Mouse (Mus musculus): ENCODE results near the gene Ipo8. TPM values are rescaled to one million over a fixed set of nuclear protein-coding genes. Genes with fewer than 3 reads are reported as not detected.

The Ipo8 gene
- total RNA-seq (2021) = 10 to 100 TPM; 24.9 to 27.3 TPM
- long read RNA-seq, experiment 1, full-length matches to known transcripts = 4 of 6 reads
- long read RNA-seq, experiment 1, partial matches to known transcripts = 0 of 6 reads
- long read RNA-seq, experiment 1, other reads (novel, unspliced or antisense) = 2 of 6 reads
- long read RNA-seq, experiment 2, full-length matches to known transcripts = 7 of 8 reads
- long read RNA-seq, experiment 2, partial matches to known transcripts = 1 of 8 reads
- long read RNA-seq, experiment 2, other reads (novel, unspliced or antisense) = 0 of 8 reads

DNA sequence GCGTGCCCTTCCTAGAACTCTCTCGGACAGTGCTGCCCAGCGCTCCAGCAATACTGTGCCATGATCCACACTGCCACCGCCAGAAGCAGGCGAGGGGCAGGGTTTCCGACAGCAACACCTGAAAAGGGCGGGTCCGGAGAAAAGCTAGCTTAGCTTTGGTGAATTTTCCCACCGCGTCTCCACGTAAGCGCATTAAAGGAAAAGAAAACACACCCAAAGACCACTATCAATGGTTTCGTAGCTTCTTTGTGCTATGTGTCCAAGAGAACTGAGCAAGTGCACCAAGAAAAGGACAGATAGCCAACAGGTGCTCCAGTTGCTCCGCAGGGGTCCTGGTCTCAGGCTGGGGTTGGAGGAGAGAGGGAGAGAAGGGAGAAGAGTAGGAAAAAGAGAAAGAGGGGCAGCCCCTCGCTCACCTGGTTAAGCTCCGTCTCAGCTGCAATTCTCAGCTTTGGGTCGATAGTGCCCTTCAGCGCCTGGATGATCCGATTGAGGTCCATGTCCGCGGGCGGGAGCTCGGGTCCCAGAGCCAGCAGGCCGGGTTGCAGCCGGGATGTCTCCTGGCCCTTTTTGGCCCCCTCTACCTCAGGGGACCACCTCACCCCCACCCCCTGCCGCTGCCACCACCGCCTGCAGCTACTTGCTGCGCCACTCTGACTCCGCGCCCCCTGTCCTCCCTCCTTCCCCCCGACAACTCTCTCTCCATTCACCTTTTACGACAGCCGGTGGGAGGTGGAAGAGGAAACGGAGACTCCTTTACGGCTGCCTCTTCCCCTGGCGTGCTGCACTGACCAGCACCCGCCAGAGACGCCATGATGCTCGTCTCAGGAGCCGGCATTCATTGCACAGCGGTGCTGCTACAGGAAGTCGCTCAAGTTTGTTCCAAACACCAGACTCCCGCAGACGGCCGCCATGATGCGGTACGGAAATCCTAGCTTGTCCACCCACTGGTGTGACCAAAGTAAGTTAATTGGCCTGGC lies at the start of gene Ipo8:
Gene Ipo8, minus strand, starts transcription at position 720 of the 980 bp plus-strand sequence.
- DNase-seq = peak; percentile 91 to 97

- no peak for DNase-seq
Measured at GRCm38 (mm10) chr6:148873911-148874310, 42.6 kb upstream of the Ipo8 start.

DNA sequence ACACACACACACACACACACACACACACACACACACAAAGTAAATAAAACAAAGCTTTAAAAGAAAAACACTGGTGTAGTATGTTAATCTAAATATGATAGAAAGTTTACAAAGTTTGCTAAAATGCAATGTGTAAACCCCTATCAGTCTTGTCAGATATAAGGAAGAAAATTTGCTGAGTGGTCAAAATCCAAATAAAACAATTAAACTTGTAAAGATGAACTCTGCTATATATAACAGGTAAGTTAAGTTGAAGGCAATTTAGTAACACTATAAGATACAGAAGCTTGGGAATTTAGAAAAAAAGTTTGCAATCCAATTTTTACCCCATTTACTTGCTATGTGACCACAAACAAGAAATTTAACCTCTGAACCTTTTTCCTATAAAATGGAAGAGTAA lies 14.4 kb upstream of the Ipo8 start:
- no peak for DNase-seq

DNA sequence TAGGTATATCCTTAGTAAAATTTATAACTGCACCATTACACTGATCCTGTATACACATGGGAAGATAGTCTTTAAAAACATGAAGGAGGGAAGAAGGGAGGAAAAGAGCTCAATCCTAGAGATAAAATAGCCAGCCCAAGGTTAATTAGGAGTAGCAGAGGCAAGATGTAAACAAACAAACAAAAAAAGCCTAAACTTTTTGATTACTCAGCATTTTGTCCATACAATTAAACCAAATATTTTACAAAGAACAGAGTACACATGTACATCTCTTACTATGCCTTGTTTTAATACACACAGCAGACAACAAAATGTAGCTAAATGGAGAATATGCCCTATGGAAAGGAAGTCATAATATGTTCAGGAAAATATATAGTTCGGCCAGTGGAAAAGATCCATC lies 10.5 kb upstream of the Ipo8 start:
- DNase-seq = no peak

DNA sequence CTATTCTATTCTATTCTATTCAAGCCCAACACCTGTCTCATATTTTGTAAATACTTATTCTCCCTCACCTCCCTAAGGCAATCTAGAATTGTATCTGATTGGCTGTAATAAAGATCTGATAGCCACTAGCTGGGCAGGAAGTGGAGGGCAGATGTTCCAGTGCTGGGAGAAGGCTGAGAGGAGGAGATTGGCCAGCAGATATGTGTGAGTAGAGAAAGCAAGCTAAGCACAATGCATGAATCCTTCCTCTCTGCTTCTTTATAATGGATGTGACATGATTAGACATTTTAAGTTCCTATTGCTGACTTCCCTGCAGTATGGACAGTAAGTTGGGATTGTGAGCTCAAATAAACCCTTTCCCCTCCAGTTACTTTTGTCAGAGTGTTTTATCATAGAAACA lies 7.2 kb upstream of the Ipo8 start:
- no peak for DNase-seq

GRCm38 (mm10) chr6:148831728-148832121 lies 458 bp upstream of the Ipo8 start:
- no peak for DNase-seq

GRCm38 (mm10) chr6:148830355-148830747 lies 916 bp downstream of the Ipo8 start:
- DNase-seq = no peak

GRCm38 (mm10) chr6:148826119-148826518 lies 5.1 kb downstream of the Ipo8 start:
- DNase-seq = no peak

DNA sequence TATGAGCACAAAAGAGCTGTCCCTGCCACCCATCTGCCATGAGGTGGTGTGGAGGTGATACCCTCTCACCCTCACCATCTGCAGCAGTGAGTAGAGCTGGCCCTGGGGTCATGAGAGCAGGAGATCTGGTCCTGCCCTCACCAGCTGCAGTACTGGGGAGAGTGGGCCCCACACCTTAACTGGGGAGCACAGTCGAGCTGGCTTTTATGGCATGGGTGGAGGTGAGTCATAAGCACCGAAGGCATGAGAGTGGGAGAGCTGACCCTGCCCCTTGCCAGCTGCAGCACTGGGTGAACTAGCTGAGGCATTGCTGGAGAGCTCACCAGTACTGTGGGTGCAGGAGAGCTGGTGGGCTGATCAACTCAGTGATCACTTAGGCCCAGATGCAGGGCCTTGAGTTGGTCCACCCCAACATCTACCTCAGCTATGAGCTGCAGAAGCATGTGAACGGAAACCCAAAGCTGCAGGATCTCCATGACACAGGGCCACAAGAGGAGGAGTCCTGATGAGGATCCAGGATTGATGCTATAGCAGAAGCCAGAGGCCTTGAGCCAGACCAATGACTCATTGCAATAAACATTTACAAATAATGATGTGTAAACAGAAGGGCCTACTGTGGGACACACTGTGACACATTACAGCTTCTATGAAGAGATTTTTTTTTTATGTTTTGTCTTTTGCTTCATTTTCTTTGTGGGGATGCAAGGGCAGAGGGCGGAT lies 12.5 kb downstream of the Ipo8 start:
- no peak for DNase-seq

DNA sequence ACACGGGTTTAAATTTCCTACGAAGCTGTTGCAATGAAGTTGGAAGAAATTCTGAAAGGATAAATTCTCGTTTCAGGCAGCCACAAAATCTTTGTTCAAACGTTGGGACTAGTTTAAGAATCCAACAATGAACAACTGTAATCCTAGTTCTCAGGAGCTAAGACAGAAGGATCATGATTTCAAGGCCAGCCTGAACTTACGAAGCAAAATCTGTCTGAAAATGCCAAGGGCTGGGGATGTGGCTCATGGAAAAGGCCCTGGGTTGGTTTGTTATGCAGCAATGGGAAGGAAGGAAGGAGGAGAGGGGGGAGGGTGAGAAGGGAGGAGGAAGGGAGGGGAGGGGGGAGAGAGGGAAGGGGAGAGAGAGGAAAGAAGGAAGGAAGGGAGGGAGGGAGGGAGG lies 14.5 kb downstream of the Ipo8 start:
- DNase-seq = no peak

DNA sequence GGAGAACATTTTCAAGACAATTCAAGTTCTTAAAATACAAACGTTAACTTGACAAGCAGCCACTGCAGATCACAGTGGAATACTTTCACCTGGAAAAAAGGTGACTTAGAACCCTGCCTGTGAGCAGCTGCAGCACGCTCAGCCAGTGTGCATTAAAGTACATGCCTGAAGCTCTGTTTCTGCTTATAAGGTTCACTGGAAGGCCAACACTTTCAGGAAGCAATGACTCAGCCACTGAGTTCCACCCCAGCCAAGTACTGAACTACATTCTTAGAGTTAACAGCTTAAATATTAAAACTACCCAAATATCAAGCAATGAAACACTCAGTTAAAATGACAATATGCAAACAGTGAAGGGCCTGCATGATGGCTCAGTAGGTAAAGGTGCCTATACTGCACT lies 20.1 kb downstream of the Ipo8 start:
- DNase-seq = no peak

- DNase-seq = no peak
Measured at GRCm38 (mm10) chr6:148799773-148800172, 31.5 kb downstream of the Ipo8 start.

DNA sequence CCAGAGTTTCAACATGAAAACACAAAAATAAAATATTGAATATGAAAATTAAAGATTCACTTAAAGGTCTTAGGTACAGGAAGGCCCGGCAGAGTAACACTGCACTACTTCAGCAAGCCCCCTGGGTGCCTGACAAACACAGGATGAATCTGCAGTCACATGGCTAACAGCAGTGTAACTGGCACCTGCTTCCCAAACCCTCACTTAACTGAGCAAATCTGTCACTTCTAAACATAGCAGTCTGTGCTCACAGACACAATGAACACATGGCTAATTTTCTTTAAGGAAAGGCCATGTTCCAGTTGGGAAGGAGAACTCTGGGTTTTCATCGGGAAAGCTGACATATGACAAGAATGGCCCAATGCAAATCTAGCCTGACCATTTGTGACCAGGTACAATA lies 36.1 kb downstream of the Ipo8 start:
- DNase-seq = no peak

- no peak for DNase-seq
Measured at GRCm38 (mm10) chr6:148789010-148789673, 42.1 kb downstream of the Ipo8 start.

DNA sequence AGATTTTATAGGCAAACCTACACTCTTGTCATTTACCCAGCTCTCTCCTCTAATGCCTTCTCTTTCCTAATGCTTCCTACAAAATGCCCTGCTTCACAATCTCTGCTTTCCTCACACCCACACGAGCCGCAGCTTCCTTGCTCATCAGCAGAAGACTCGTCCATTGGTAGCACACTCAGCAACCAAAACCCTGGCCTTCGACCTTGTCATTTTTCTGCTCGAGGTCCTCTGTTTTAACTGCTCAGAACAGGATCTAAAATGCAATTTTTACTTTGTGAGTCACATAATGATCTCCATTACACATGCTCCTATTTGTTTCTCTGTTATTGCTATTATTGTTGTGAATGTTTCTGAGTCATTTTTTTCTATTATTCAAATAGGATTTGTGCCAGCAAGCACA lies 45.1 kb downstream of the Ipo8 start:
- no peak for DNase-seq

GRCm38 (mm10) chr6:148784418-148784817 lies 46.8 kb downstream of the Ipo8 start:
- DNase-seq = no peak

DNA sequence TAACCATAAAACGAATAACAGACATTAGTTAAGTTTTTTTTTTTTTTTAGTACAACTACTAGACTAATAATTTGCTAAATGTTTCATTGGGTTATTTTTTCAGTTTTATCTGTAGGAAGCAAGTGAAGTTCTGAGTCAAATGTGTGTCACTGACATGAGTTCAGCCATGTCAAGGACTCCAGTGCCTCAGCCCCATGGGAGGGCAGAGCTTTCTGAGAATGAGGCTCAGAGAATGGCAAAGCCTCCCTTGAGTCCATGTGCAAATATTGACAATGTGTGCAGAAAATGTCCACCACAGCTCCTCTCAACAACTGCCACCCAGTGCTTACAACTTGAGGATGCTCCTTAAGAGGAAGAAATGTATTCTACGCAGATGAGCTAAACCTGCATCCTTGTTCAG lies 55.0 kb downstream of the Ipo8 start:
- no peak for DNase-seq

GRCm38 (mm10) chr6:148771423-148771822 lies 59.8 kb downstream of the Ipo8 start:
- no peak for DNase-seq

DNA sequence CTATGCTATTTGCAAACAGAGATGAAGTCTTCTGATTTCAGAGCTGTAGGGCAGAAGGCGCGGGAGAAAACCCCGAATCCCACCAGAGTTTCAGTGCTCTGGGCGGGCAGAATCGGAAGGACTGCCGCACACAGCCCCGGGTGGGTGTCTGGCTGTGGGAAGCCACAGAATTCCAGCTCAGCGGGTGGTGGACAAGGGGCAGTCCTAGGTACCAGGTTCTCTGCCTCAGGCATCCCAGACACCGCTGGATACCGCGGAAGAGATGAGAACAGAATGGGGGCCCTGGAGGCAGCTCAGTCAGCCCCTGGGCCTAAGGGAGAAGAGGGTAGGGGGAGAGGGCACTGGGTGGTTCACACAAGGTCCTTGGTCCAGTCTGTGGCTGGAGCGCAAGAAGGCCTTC lies 62.8 kb downstream of the Ipo8 start:
- DNase-seq = no peak

GRCm38 (mm10) chr6:148767228-148767627 lies 64.0 kb downstream of the Ipo8 start:
- DNase-seq = no peak

DNA sequence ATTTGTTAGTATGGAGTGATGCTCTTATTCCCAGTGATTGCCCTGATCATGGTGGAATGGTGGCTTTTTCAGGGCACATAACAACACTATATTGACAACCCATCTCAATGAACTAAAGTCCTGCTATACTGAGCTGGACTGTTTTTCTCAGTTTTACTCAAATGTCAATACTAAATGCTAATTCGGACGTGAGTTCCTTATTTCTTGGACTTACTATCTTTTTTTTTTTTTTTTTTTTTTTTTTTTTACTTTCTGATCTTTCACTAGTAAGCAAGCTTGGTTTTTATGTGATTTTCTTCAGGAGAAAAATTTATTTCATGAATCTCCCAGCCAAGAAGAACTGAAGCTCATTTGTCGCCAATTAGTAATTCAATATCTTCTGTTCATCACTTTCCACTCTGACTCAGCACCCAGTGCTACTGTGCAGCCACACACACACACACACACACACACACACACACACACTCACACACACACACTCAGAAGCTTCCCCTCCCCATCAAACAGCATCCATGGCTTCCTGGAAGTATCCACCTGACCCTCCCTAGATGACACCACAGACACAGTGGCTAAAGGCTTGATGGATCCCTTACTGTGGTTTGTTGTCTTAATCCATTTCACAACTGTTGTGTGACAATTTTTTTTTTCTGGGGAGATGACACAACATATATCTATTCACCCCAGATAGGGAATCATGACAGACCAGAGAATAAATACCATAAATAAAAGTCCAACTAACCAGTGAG lies 69.1 kb downstream of the Ipo8 start:
- no peak for DNase-seq

DNA sequence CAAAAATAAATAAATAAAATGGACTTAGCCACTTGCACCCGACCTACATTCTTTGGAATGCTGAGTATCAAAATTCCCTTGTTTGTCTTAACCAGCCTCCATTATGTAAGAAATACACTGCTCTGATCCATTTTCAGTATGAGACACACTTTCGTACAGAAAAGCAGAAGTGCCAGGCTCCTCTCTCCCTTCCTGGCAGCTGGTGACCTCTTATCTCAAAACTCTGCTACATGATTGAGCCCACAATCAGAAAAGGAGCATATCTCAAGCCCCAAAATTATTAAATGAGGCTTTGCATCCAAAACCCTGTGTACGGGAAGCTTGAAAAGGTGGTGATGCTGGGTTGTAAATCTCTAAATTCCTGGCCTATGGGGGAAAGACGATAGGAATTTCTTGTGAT lies 69.8 kb downstream of the Ipo8 start:
- DNase-seq = no peak
